Mouse (Mus musculus): ENCODE data around the gene Vmn2r61.

Gene Vmn2r61

GRCm38 (mm10) chr7:42259753-42260152 is at the start of gene Vmn2r61:
Gene Vmn2r61, plus strand, starts transcription at chr7:42260053.
- no peak for DNase-seq
